Mouse (Mus musculus) kidney, adult 2 months (tissue): Measurements from ENCODE around the gene Dnlz.

Source experiments
- CTCF ChIP-seq: fragments of 200-500 bp; conservative IDR thresholded peaks from 2 replicates; pipeline ENCODE4 v1.5.1; 2011; ENCODE audit warnings: low read depth, mild to moderate bottlenecking, control low read depth, low read length, moderate library complexity, mixed read lengths; ENCODE audit not compliant: insufficient read depth, insufficient read length
- POLR2A ChIP-seq: fragments of 200-500 bp; IDR thresholded peaks from one replicate; pipeline ENCODE4 v1.6.1; 2011; ENCODE audit warnings: low read depth, low read length, control low read depth

- TF ChIP-seq POLR2A (peak; percentile 12), CTCF (no peak)
Observed at GRCm38 (mm10) chr2:26380131-26380771, 28.3 kb upstream of the Dnlz start, which contains the start of gene Snapc4.
